In the genomic region with DNA sequence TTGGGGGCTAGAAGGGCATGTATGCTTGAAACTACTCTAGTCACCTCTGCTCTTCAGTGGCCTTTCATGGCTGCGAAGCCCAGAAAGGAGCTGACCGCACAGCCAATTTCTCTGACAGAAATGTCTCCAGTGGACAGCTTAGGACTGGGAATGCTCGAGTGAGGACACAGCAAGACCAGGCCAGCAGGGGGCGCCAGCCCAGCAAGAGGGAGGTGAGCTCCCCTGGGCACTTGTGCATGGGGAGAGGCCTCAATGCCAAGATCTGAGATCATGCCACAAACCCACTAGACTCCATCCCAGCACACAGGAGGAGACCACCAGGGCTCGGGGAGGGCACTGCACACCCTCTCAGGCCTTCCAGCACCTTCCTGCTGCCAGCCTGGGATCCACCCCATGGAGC, we compare ENCODE assay signal across 9 mouse cellular contexts. TPM values are rescaled to one million over a fixed set of nuclear protein-coding genes. Genes with fewer than 3 reads are reported as not detected.
DNase-seq lines count a peak whose midpoint lies in the region; ATAC-seq and TF ChIP-seq lines count a peak whose summit lies in the region.
"Had no signal": no experiment of that assay in that cellular context is flagged by ENCODE, and none has a peak within 500 bp of the region (broad histone marks: within the 10 kb centered on the region; RNA-seq: fewer than 3 reads in every experiment).

No protein-coding gene starts in this region.

- no peak overlapping the region for H3K4me2 ChIP-seq in heart, postnatal 0 days (ENCODE audit: low read depth, low read length)
- no peak overlapping the region for H3K4me2 ChIP-seq in limb, embryonic 13.5 days (replicated peaks)
- H3K4me2 ChIP-seq: limb, embryonic 15.5 days had no signal

- no peak overlapping the region for H3K4me3 ChIP-seq in heart, adult 2 months
- no peak overlapping the region for H3K4me3 ChIP-seq in G1E (ENCODE audit: low read depth, low read length)
- no peak overlapping the region for H3K4me3 ChIP-seq in cerebellum, adult 2 months (replicated peaks; ENCODE audit: insufficient read depth, low read depth, low read length)
- H3K4me3 ChIP-seq in heart, postnatal 0 days (ENCODE audit: low read depth, low read length), result no peak overlapping the region
- no peak overlapping the region for H3K4me3 ChIP-seq in limb, embryonic 13.5 days
- H3K4me3 ChIP-seq: limb, embryonic 15.5 days had no signal

- H3K9ac ChIP-seq in heart, adult 2 months (ENCODE audit: low read depth, low read length), result no peak overlapping the region
- no peak overlapping the region for H3K9ac ChIP-seq in heart, postnatal 0 days (replicated peaks; ENCODE audit: low read depth, low read length)
- 0 out of 2 replicates have a peak overlapping the region, but pooled peaks have one; percentile 8 for H3K9ac ChIP-seq in limb, embryonic 13.5 days
- H3K9ac ChIP-seq: limb, embryonic 15.5 days had no signal

- TF ChIP-seq CTCF in heart, adult 2 months (IDR thresholded peaks at IDR 0.05), result peak; percentile 86
- peak; percentile 77 for TF ChIP-seq CTCF in G1E (IDR thresholded peaks at IDR 0.05; ENCODE audit: low read depth, low read length)
- TF ChIP-seq CTCF in cerebellum, adult 2 months (IDR thresholded peaks at IDR 0.05; ENCODE audit: borderline replicate concordance, insufficient read depth, low read depth, low read length), result peak; percentile 86
- peak; percentile 71 for TF ChIP-seq CTCF in heart, postnatal 0 days (IDR thresholded peaks at IDR 0.05; ENCODE audit: low read depth)

- no peaks in the 10 kb centered on the region for H3K36me3 ChIP-seq in heart, adult 2 months (ENCODE audit: control insufficient read depth, insufficient read depth, low read length)
- H3K36me3 ChIP-seq in G1E (replicated peaks), result peaks cover 99% of the 10 kb centered on the region
- peaks cover 9% of the 10 kb centered on the region for H3K36me3 ChIP-seq in heart, postnatal 0 days (replicated peaks; ENCODE audit: control insufficient read depth, insufficient read depth, low read length)
- peaks cover 79% of the 10 kb centered on the region for H3K36me3 ChIP-seq in limb, embryonic 13.5 days

- peak; percentile 67 to 81 for DNase-seq in heart, adult 2 months
- DNase-seq in heart, postnatal 25 days (ENCODE audit: low spot score), result no peak
- DNase-seq in G1E (ENCODE audit: low spot score), result peak; percentile 52
- DNase-seq in cerebellum, adult 2 months, result peak; percentile 82 to 88
- no peak for DNase-seq in heart, postnatal 0 days (ENCODE audit: low spot score)
- peak; percentile 34 to 55 for DNase-seq in natural killer cell, adult 2 months (ENCODE audit: low spot score in 2 of 2)
- DNase-seq in thymus, postnatal 14 days, result peak; percentile 85

- ATAC-seq in G1E (ENCODE audit: extremely low read depth, insufficient number of reproducible peaks, low FRiP score, poor library complexity, severe bottlenecking), result no peak
- no peak for ATAC-seq in heart, postnatal 0 days (ENCODE audit: insufficient read depth, low read depth)
- ATAC-seq in limb, embryonic 13.5 days (ENCODE audit: low FRiP score, low read depth), result no peak

- no peaks in the 10 kb centered on the region for H3K79me2 ChIP-seq in heart, adult 2 months (replicated peaks; ENCODE audit: control insufficient read depth, insufficient read depth, low read length)

- no peak for TF ChIP-seq POLR2A in heart, adult 2 months (IDR thresholded peaks at IDR 0.05; ENCODE audit: insufficient read depth, low read depth, low read length)
- no peak for TF ChIP-seq POLR2A in cerebellum, adult 2 months (IDR thresholded peaks at IDR 0.05; ENCODE audit: borderline replicate concordance, insufficient read depth, low read length)

- H3K27ac ChIP-seq in heart, adult 2 months, result peak overlapping the region; percentile 40; the same call in 1 of the 2 replicates
- H3K27ac ChIP-seq in cerebellum, adult 2 months (ENCODE audit: insufficient read depth, low read length), result peak overlapping the region; percentile 85
- H3K27ac ChIP-seq in heart, postnatal 0 days (ENCODE audit: low read depth), result no peak overlapping the region
- no peak overlapping the region for H3K27ac ChIP-seq in limb, embryonic 13.5 days

- intact Hi-C loops in heart, adult 2 months (cut with DNase I), result loop anchor here (5.0 kb wide), 1 partner anchor 40 kb away; the partner anchor contains the start of gene Tesc
- intact Hi-C loops in heart, postnatal 25 days (cut with DNase I), result loop anchor here (5.0 kb wide), 1 partner anchor 40 kb away; the partner anchor contains the start of gene Tesc

- peaks cover 3% of the 10 kb centered on the region; the same call in 1 of the 2 replicates for H3K4me1 ChIP-seq in heart, adult 2 months (ENCODE audit: control insufficient read depth, insufficient read depth, low read length)
- H3K4me1 ChIP-seq in G1E (ENCODE audit: insufficient read depth, low read depth, low read length), result peaks cover 16% of the 10 kb centered on the region
- peaks cover 71% of the 10 kb centered on the region for H3K4me1 ChIP-seq in cerebellum, adult 2 months (ENCODE audit: control insufficient read depth, insufficient read depth, low read length)
- H3K4me1 ChIP-seq in heart, postnatal 0 days (ENCODE audit: control insufficient read depth, insufficient read depth), result peaks cover 14% of the 10 kb centered on the region; the same call in 1 of the 2 replicates
- peaks cover 21% of the 10 kb centered on the region for H3K4me1 ChIP-seq in limb, embryonic 13.5 days

- no peak for TF ChIP-seq EP300 in heart, adult 2 months (IDR thresholded peaks at IDR 0.05; ENCODE audit: insufficient read depth, low read depth, low read length)
- TF ChIP-seq EP300 in heart, postnatal 0 days (IDR thresholded peaks at IDR 0.05; ENCODE audit: low read depth), result no peak

- H3K9me3 ChIP-seq in G1E (replicated peaks), result no peaks in the 10 kb centered on the region
- no peaks in the 10 kb centered on the region for H3K9me3 ChIP-seq in heart, postnatal 0 days (replicated peaks; ENCODE audit: control insufficient read depth, low read length)
- H3K9me3 ChIP-seq in limb, embryonic 13.5 days, result no peaks in the 10 kb centered on the region
- H3K9me3 ChIP-seq: limb, embryonic 15.5 days had no signal

- WGBS in heart, adult 2 months, result 69% methylated on average over 5 of the region's 5 CpGs
- WGBS in cerebellum, adult 2 months, result 20% methylated on average over 5 of the region's 5 CpGs
- WGBS in heart, postnatal 0 days, result 66% methylated on average over 5 of the region's 5 CpGs
- 71% methylated on average over 5 of the region's 5 CpGs for WGBS in limb, embryonic 13.5 days

- H3K27me3 ChIP-seq in heart, adult 2 months (ENCODE audit: control insufficient read depth, insufficient read depth, low read length), result no peaks in the 10 kb centered on the region
- H3K27me3 ChIP-seq in G1E (ENCODE audit: insufficient read depth, low read length), result no peaks in the 10 kb centered on the region
- H3K27me3 ChIP-seq in cerebellum, adult 2 months (ENCODE audit: control insufficient read depth, insufficient read depth, low read length), result no peaks in the 10 kb centered on the region
- H3K27me3 ChIP-seq in heart, postnatal 0 days (ENCODE audit: control insufficient read depth, insufficient read depth, low read length), result no peaks in the 10 kb centered on the region
- no peaks in the 10 kb centered on the region for H3K27me3 ChIP-seq in limb, embryonic 13.5 days
- H3K27me3 ChIP-seq: limb, embryonic 15.5 days had no signal

RNA-seq across cellular contexts. Expression of gene Tesc, which starts 39.3 kb away (rescaled TPM):
- 100 to 1,000 TPM; 200 to 231 TPM for total RNA-seq in heart, adult 2 months (2021)
- 125 and 164 TPM in 2 replicates for polyA plus RNA-seq in heart, adult 2 months (2012; rRNA removed)
- 100 to 1,000 TPM; 192 to 217 TPM for total RNA-seq in heart, postnatal 25 days (2021)
- total RNA-seq in G1E (2014; fragmentation: Nextera tagmentation), result not detected in 2 replicates
- not detected in 2 replicates for total RNA-seq in G1E (2017)
- polyA plus RNA-seq in G1E (2012), result 0.20 TPM in 1 of 2 replicates, not detected in the other
- polyA plus RNA-seq in cerebellum, adult 2 months (2012; rRNA removed), result 95.4 and 102 TPM in 2 replicates
- total RNA-seq in heart, postnatal 0 days (2014; rRNA removed; ENCODE audit: low replicate concordance), result 17.6 and 19.6 TPM in 2 replicates
- polyA plus RNA-seq in heart, postnatal 0 days (2015; fragmentation: Nextera tagmentation; extraction: Ambion mirVana), result 19.0 and 20.7 TPM in 2 replicates
- 2.0 and 2.2 TPM in 2 replicates for polyA plus RNA-seq in limb, embryonic 13.5 days (2015; fragmentation: Nextera tagmentation; extraction: Ambion mirVana)

Comparison
In these comparisons a context has a peak if more than half of its experiments do, and no peak if none do; other contexts are left out.
1. DNase-seq: peak in heart, adult 2 months (2 of 2), G1E (single experiment), cerebellum, adult 2 months (2 of 2), natural killer cell, adult 2 months (2 of 2) and thymus, postnatal 14 days (single experiment); none in heart, postnatal 25 days (single experiment) and heart, postnatal 0 days (single experiment).
2. H3K27ac ChIP-seq: peak in heart, adult 2 months (single experiment) and cerebellum, adult 2 months (single experiment); none in heart, postnatal 0 days (single experiment) and limb, embryonic 13.5 days (single experiment).
3. Peak in every context shown above with its lines, with median percentiles within 50 percentile points of each other: CTCF ChIP-seq.